Mouse (Mus musculus) testis, postnatal 14 days (tissue): Measurements from ENCODE around the gene Fabp7.

Experiments used
- DNase-seq: peaks from one replicate; pipeline ENCODE4 v3.0.0; 2021; ENCODE audit warnings: low spot score

Gene Fabp7

DNA sequence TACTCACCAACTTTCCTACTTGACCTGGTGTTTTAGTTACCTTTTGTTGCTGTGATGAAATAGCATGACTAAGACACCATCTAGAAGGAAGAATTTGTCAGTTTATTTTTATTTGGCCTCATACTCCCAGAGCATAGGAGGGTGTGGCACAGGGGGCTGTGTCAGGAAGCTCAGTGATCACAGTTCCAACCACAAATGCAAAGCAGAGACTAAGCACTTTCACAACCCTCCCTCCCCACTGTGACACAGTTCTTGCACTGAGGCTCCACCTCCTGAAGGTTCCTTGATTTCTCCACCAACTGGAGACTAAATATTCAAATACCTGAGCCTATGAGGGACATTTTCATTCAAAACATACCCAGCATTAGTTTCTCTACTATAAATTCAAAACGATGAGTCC lies 14.8 kb downstream of the Fabp7 start:
- no peak for DNase-seq

DNA sequence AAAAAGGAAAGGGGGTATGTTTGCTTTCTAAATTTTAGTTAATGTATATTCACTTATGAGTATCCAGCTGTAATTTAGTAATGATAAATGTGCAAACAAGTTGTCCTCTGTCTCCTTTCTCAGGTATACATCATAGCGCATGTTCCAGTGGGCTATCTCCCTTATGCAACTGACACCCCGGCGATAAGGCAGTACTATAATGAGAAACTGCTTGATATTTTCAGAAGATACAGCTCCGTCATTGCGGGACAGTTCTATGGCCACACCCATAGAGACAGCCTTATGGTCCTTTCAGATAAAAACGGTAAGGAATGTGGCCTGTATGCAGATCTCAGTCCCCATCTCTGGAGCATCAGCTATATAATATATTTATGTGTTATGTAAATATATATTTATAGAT lies 23.1 kb downstream of the Fabp7 start:
- DNase-seq = no peak

DNA sequence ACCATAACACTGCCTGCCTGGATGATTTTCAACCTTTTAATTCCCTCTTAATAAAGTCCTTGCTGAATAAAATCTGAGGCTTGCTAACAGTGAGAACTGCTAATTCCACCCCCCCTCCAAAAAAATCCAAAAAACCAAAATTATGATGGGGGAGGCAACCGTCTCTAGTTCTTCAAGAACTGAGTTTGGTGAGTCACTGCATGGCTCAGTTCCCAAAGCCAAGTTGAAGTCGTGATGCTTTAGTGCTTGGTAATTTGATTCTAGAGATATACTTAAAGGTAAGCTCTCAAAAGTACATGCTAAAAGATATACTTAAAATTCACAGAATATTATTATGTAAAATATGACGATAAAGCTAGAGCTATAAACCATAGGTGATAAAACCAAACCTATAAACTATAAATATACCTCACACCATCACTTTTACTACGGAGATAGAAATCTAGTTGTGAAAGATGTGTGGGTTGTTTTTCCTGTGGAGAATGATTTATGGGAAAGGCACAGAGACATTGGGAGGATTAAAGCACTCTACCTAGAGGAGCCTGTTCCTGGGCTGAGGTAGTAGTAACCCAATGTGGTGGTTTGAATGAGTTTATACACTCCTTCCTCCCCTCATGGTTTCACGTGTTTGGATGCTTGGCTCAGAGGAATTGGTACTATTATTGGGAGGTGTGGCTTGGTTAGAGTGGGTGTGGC lies 27.6 kb downstream of the Fabp7 start:
- DNase-seq = no peak

DNA sequence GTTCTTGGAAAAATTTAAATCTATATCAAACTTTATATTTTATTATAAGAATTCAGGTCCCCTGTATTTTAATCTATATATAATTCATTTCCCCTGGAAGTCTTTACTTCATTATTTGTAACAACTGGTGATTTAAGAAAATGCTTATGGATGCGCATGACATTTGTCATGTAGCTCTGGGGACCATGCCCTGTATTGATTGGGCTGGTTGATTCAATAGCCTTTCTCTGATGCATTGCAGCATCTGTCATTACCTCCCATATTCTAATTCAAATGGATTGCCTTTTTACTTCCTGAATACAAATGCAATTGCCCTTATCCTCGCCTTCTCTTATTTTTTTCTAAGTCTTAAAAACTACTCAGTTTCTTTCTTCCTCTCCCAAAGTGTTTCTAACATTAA lies 29.6 kb downstream of the Fabp7 start:
- no peak for DNase-seq

DNA sequence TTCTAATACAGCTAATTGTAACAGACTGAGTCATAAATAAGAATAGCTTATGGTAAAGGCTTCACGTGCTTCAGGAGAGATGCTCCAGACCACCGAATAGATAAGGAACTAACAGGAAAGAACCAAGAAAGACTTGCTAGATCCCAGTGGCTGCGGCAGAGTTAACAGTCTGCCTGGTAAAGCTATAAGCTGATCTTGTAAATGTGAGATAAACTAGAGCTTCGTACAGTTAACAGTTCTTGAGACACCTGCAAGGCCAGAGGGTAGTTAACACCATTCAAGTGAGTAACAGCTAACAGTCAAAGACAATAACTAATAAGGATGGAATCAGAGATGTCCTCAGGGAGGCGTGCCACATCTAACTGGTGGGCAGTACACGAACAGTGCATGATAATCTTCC lies 31.2 kb downstream of the Fabp7 start:
- no peak for DNase-seq

DNA sequence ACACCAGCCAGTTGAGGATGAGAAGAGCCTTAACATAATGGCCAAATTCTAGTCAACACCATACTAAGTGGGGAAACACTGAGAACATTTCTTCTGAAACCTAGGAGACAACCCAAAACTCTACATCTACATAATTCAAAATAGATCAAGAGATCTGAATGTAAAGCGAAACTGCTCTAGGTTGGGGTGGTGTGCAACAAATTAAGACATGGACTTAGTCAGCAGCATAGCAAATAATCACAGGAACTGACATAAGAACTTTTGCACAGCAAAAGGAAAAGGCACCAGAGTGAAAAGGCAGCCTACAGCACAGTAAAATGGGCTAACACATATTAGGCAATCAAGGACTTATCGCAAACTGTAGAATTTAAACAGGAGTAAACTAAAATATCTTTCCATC lies 34.5 kb downstream of the Fabp7 start:
- DNase-seq = no peak

DNA sequence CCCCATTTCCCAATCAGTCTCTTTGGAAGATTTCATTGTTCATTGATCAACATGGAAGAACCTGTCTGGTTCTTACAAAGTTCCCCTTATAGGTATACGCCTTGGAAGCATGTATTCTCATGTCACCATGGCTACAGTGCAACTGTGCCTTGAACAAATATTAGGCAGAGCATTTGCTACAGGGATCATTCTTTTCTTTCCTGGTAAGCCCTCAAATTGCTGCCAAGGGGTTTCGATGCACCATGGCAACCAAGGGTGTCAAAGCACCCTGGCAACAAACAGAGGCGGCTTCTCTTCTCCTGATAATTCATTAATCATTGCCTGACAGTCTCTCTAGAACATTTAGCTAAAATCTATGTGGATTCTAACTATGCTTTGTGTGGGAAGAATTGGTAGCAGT lies 37.8 kb downstream of the Fabp7 start:
- DNase-seq = no peak

DNA sequence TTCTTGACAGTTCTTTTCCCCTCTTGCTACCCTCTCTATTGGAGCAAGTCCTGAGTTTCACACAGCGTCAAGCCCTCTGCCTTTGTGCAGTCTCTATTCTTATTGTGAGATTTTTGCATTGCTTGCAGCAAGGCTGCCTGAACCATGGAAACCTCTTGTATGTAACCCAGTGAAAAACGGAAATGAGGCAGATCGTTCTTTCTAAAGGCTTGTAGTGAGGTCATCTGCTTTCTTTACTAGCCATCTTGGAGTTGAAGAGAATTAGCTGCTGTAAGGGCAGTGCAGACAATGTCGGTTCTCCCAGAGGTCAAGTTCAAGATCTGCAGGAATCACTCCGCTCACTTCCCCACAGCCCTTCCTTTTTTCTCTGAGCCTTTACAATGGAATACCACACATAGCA lies 44.0 kb downstream of the Fabp7 start:
- DNase-seq = no peak

DNA sequence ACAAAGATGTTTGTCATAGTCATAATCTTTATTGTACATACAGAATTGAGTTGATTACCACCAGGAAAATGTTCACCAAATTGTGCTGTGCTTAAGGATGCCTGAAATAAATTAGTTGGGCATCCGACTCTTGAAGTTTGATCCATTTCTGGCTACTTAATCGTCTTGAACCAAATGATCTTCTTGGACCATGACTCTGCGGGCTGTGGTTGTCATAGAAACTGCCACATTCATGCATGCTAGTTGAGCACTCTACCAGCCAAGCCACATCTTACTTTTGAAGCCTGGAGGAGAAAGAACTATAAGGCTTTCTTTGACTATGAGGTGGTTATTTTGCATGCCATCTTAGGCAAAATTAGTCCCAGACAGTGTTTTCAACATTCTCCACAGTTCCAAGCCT lies 44.9 kb downstream of the Fabp7 start:
- DNase-seq = no peak

DNA sequence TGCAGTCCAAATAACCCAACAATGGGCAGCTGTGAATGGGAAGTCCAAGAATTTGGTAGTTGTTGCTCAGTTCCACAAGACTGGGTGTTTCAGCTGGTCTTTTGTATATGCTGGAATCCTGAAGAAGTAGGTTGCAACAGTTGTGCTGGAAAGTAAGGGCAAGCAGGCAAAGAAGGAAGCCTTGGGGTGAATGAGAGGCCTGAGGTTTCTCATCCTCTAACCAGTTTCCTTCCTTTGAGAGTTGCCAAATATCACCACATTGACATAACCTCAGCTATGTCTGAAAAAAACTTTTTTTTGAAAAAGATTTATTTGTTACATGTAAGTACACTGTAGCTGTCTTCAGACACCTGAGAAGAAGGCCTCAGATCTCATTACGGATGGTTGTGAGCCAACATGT lies 50.4 kb downstream of the Fabp7 start:
- no peak for DNase-seq

DNA sequence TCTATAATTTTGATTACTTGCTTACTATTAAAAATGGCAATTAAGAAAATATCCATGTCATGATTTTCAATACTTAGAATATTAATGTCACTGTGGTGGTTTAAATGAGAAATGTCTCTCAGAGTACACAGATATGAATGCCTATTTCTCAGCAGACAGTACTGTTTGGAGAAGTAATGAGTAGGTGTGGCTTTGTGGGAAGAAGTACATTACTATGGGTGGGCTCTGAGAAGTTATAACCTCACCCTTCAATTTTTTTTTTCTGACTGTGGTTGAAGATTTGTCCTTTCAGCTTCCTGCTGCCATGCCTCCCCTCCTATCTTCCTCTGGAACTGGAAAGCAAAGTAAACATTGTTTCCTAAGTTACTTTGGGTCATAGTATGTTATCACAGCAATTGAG lies 51.3 kb downstream of the Fabp7 start:
- DNase-seq = no peak
